In genomic region chr13:52777396-52778034, GRCm38 (mm10) we compare ENCODE assay signal across 9 mouse cellular contexts.
DNase-seq lines count a peak whose midpoint lies in the region; ATAC-seq lines count a peak whose summit lies in the region.
"Had no signal": no experiment of that assay in that cellular context is flagged by ENCODE, and none has a peak within 500 bp of the region (broad histone marks: within the 10 kb centered on the region; RNA-seq: fewer than 3 reads in every experiment).

No protein-coding gene starts in this region.

- H3K36me3 ChIP-seq in midbrain, embryonic 14.5 days (ENCODE audit: control insufficient read depth, insufficient read depth, low read length), result no peaks in the 10 kb centered on the region
- no peaks in the 10 kb centered on the region for H3K36me3 ChIP-seq in midbrain, embryonic 15.5 days (replicated peaks)

- no peaks in the 10 kb centered on the region for H3K9me3 ChIP-seq in midbrain, embryonic 14.5 days (ENCODE audit: control insufficient read depth, low read length)
- no peaks in the 10 kb centered on the region for H3K9me3 ChIP-seq in midbrain, embryonic 15.5 days

- no peak overlapping the region for H3K9ac ChIP-seq in midbrain, embryonic 14.5 days (replicated peaks; ENCODE audit: low read length)
- no peak overlapping the region for H3K9ac ChIP-seq in midbrain, embryonic 15.5 days

- no peak overlapping the region for H3K27ac ChIP-seq in midbrain, embryonic 14.5 days (replicated peaks; ENCODE audit: low read depth, low read length)
- no peak overlapping the region for H3K27ac ChIP-seq in midbrain, embryonic 15.5 days

- no peak overlapping the region for H3K4me3 ChIP-seq in midbrain, embryonic 14.5 days (replicated peaks; ENCODE audit: low read depth, low read length)
- no peak overlapping the region for H3K4me3 ChIP-seq in midbrain, embryonic 15.5 days

- no peaks in the 10 kb centered on the region for H3K27me3 ChIP-seq in midbrain, embryonic 14.5 days (ENCODE audit: control insufficient read depth, insufficient read depth, low read length)
- no peaks in the 10 kb centered on the region; the same call in 1 of the 2 replicates for H3K27me3 ChIP-seq in midbrain, embryonic 15.5 days (replicated peaks)

- ATAC-seq in midbrain, embryonic 14.5 days (ENCODE audit: low FRiP score, low TSS enrichment), result no peak
- no peak for ATAC-seq in midbrain, embryonic 15.5 days (replicated peaks)
- ATAC-seq in megakaryocyte progenitor cell, adult 5-6 weeks (replicated peaks; ENCODE audit: poor library complexity), result peak; percentile 86
- ATAC-seq: hindbrain, embryonic 16.5 days had no signal

- DNase-seq in gastrocnemius, postnatal 10 days, result peak; percentile 32
- DNase-seq in gastrocnemius, adult 8-10 months (ENCODE audit: low spot score in 2 of 2), result no peak
- DNase-seq in midbrain, embryonic 14.5 days, result peak; percentile 33
- peak; percentile 19 for DNase-seq in gastrocnemius, postnatal 25 days
- DNase-seq in frontal cortex, postnatal 36 days (ENCODE audit: low spot score in 2 of 2), result no peak
- DNase-seq in kidney, adult 9 months, result no peak

- H3K4me1 ChIP-seq in midbrain, embryonic 14.5 days (ENCODE audit: control insufficient read depth, insufficient read depth, low read length), result no peaks in the 10 kb centered on the region
- peaks cover 3% of the 10 kb centered on the region; the same call in 1 of the 2 replicates for H3K4me1 ChIP-seq in midbrain, embryonic 15.5 days

- H3K4me2 ChIP-seq in midbrain, embryonic 14.5 days (ENCODE audit: low read length), result no peak overlapping the region
- H3K4me2 ChIP-seq in midbrain, embryonic 15.5 days, result no peak overlapping the region

- 66% methylated on average over 6 of the region's 6 CpGs for WGBS in midbrain, embryonic 14.5 days
- 63% methylated on average over 6 of the region's 6 CpGs for WGBS in midbrain, embryonic 15.5 days

Comparison
In these comparisons a context has a peak if more than half of its experiments do, and no peak if none do; other contexts are left out.
1. DNase-seq: peak in gastrocnemius, postnatal 10 days (single experiment), midbrain, embryonic 14.5 days (single experiment) and gastrocnemius, postnatal 25 days (single experiment); none in gastrocnemius, adult 8-10 months (0 of 2), frontal cortex, postnatal 36 days (0 of 2) and kidney, adult 9 months (single experiment).